Mouse (Mus musculus) kidney, adult 2 months (tissue): ENCODE data around the gene Crybb1. TPM values are rescaled to one million over a fixed set of nuclear protein-coding genes. Genes with fewer than 3 reads are reported as not detected.

ENCODE experiments used
- DNase-seq: peaks from one replicate; pipeline ENCODE4 v3.0.0; 2021
- H3K27ac ChIP-seq: fragments of 200-500 bp; 2 replicates; pipeline ENCODE4 v1.5.1; 2012; ENCODE audit warnings: low read depth, low read length, control low read depth, inconsistent platforms; ENCODE audit not compliant: insufficient read depth
- H3K27me3 ChIP-seq: fragments of 200-500 bp; replicated peaks from 2 replicates; pipeline ENCODE4 v1.6.1; 2012; ENCODE audit warnings: mild to moderate bottlenecking, moderate library complexity, low read length, inconsistent platforms; ENCODE audit not compliant: control insufficient read depth, insufficient read depth
- H3K36me3 ChIP-seq: fragments of 200-500 bp; 2 replicates; pipeline ENCODE4 v1.6.1; 2012; ENCODE audit warnings: mild to moderate bottlenecking, moderate library complexity, low read length, inconsistent platforms; ENCODE audit not compliant: control insufficient read depth, insufficient read depth
- H3K4me1 ChIP-seq: fragments of 200-500 bp; 2 replicates; pipeline ENCODE4 v1.6.1; 2011; ENCODE audit warnings: low read length; ENCODE audit not compliant: control insufficient read depth, insufficient read depth
- H3K4me3 ChIP-seq: fragments of 200-500 bp; 2 replicates; pipeline ENCODE4 v1.5.1; 2011; ENCODE audit warnings: mild to moderate bottlenecking, low read depth, low read length, control low read depth; ENCODE audit not compliant: insufficient read depth
- CTCF ChIP-seq: fragments of 200-500 bp; conservative IDR thresholded peaks from 2 replicates; pipeline ENCODE4 v1.5.1; 2011; ENCODE audit warnings: low read depth, mild to moderate bottlenecking, control low read depth, low read length, moderate library complexity, mixed read lengths; ENCODE audit not compliant: insufficient read depth, insufficient read length
- POLR2A ChIP-seq: fragments of 200-500 bp; IDR thresholded peaks from one replicate; pipeline ENCODE4 v1.6.1; 2011; ENCODE audit warnings: low read depth, low read length, control low read depth
- WGBS: fragments of 180-500 bp; shearing (Covaris S2); methylation state at CpG from one replicate; pipeline ENCODE4 v1.1.7; 2018; 5-methylcytosine and 5-hydroxymethylcytosine counted together
- polyA plus RNA-seq: library from polyadenylated mRNA; depleted of rRNA; stranded (reverse); fragments of >200 nt; gene quantifications from 2 replicates; pipeline ENCODE4 v1.2.3, GENCODE M21; 2012

Crybb1 gene
- polyA plus RNA-seq, 1 experiment: 0.14 TPM

- no peak overlapping the region for H3K4me3 ChIP-seq
- peak; percentile 49 for DNase-seq
- no peak overlapping the region for H3K27ac ChIP-seq
- H3K4me1 ChIP-seq: no peaks in the 10 kb centered on the region
- TF ChIP-seq POLR2A (no peak), CTCF (peak; percentile 75)
- no peaks in the 10 kb centered on the region for H3K27me3 ChIP-seq
- WGBS: 6% methylated on average over 10 of the region's 10 CpGs
- no peaks in the 10 kb centered on the region for H3K36me3 ChIP-seq
Measured at GRCm38 (mm10) chr5:112214419-112214818, 41.2 kb upstream of the Crybb1 start.

- H3K27ac ChIP-seq: no peak overlapping the region
- H3K4me3 ChIP-seq: no peak overlapping the region
- H3K4me1 ChIP-seq: no peaks in the 10 kb centered on the region
- TF ChIP-seq POLR2A (no peak), CTCF (no peak)
- WGBS: 40% methylated on average over 12 of the region's 12 CpGs
- no peaks in the 10 kb centered on the region for H3K27me3 ChIP-seq
- DNase-seq: no peak
- H3K36me3 ChIP-seq: no peaks in the 10 kb centered on the region
Measured at GRCm38 (mm10) chr5:112215291-112215751, 40.3 kb upstream of the Crybb1 start.

DNA sequence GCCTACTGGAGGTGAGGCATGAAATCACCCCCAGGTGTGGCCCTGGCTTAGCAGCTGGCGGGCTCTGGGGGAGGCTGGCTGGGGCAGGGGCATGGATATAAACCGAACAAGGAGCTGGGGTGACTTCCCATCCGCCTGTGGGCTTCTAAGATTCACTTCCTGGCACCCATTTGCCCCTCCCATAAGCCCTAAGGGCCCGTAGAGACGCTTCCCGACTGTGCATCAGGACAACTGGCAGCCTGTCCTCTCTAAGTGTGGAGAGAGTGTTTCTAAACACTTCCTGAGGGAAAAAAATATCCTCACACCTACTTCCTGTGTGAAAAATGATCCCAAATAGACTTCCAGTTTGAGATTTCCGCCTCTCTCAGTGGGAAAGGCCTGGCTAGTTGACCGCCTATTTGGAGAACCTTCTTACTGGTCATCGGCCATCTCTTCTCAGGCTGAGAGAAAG is 39.8 kb upstream of the Crybb1 start:
- no peaks in the 10 kb centered on the region for H3K4me1 ChIP-seq
- no peak overlapping the region for H3K4me3 ChIP-seq
- DNase-seq: peak; percentile 43
- no peaks in the 10 kb centered on the region for H3K36me3 ChIP-seq
- WGBS: 52% methylated on average over 9 of the region's 9 CpGs
- H3K27me3 ChIP-seq: no peaks in the 10 kb centered on the region
- TF ChIP-seq POLR2A: no peak
- TF ChIP-seq CTCF: no peak
- no peak overlapping the region for H3K27ac ChIP-seq

DNA sequence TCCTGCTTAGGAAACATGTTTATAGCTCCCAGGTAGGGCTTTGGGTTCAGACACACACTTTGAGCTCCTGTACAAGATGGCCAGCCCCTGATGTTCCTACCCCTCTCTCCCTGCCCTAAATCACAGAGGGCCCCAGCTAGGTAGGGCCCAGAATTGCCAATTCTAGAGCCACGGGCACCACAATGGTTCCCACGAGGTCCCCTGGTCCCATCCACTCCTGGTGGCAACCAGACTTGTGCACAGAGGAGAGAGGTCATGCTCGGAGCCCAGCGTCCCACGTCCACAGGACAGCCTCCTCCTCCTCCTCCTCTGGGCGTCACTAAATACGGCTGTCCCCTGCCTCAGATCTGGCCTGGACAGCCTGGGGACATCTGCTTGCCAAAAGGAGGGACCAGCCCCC is 39.3 kb upstream of the Crybb1 start:
- no peaks in the 10 kb centered on the region for H3K36me3 ChIP-seq
- no peak overlapping the region for H3K27ac ChIP-seq
- no peaks in the 10 kb centered on the region for H3K4me1 ChIP-seq
- TF ChIP-seq POLR2A: no peak
- TF ChIP-seq CTCF: no peak
- WGBS: 75% methylated on average over 7 of the region's 7 CpGs
- no peak for DNase-seq
- H3K27me3 ChIP-seq: no peaks in the 10 kb centered on the region
- no peak overlapping the region for H3K4me3 ChIP-seq

- no peak overlapping the region for H3K27ac ChIP-seq
- no peak overlapping the region for H3K4me3 ChIP-seq
- no peak for DNase-seq
- no peaks in the 10 kb centered on the region for H3K27me3 ChIP-seq
- no peaks in the 10 kb centered on the region for H3K36me3 ChIP-seq
- TF ChIP-seq CTCF (no peak), POLR2A (no peak)
- WGBS: 64% methylated on average over 22 of the region's 22 CpGs
- H3K4me1 ChIP-seq: no peaks in the 10 kb centered on the region
Measured at GRCm38 (mm10) chr5:112217031-112217430, 38.6 kb upstream of the Crybb1 start.

GRCm38 (mm10) chr5:112218679-112219078 is 36.9 kb upstream of the Crybb1 start:
- Histone ChIP-seq H3K27ac (no peak overlapping the region), H3K36me3 (no peaks in the 10 kb centered on the region), H3K27me3 (no peaks in the 10 kb centered on the region), H3K4me3 (no peak overlapping the region), H3K4me1 (no peaks in the 10 kb centered on the region)
- TF ChIP-seq CTCF: no peak
- no peak for TF ChIP-seq POLR2A
- WGBS: 70% methylated on average over 4 of the region's 4 CpGs
- DNase-seq: no peak

DNA sequence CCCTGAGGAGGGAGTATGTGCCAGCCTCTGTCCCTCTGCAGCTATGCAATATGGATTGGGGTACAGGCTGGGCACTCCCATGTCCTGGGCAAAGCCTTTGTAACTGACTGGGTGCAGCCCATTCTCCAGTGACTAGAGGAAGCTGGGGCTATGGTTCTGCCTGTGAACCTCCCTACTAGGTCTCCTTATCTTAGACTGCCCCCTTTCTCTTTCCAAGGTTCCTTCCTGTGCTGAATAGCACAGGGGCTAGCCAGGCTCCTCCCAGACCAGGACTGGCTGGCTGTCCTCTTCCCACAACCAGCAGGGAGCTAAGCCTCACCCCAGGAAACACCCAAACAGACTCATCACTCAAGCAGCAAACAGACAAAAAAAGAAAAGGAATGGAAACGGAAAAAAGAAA is 36.2 kb upstream of the Crybb1 start:
- H3K36me3 ChIP-seq: no peaks in the 10 kb centered on the region
- DNase-seq: peak; percentile 33
- TF ChIP-seq POLR2A (no peak), CTCF (no peak)
- no peaks in the 10 kb centered on the region for H3K4me1 ChIP-seq
- H3K27me3 ChIP-seq: no peaks in the 10 kb centered on the region
- no peak overlapping the region for H3K27ac ChIP-seq
- H3K4me3 ChIP-seq: no peak overlapping the region
- 17% methylated on average over 1 of the region's 1 CpGs for WGBS
